Mouse (Mus musculus) gastrocnemius, adult 18-20 months (tissue): ENCODE measurements at regions not wholly inside any gene's neighbourhood (a gene's known extent, or its start where the extent isn't known, plus 50 kb on each side); places are given as distances from the start of the nearest gene placed in this dataset.
"Not testable (repeated sequence)": the region's sequence is repeated elsewhere in the genome, so short reads cannot be mapped to it uniquely, and the experiment has no call there.

Experiments
- DNase-seq: peaks from one replicate; pipeline ENCODE4 v3.0.0; 2021; ENCODE audit warnings: low spot score

DNA sequence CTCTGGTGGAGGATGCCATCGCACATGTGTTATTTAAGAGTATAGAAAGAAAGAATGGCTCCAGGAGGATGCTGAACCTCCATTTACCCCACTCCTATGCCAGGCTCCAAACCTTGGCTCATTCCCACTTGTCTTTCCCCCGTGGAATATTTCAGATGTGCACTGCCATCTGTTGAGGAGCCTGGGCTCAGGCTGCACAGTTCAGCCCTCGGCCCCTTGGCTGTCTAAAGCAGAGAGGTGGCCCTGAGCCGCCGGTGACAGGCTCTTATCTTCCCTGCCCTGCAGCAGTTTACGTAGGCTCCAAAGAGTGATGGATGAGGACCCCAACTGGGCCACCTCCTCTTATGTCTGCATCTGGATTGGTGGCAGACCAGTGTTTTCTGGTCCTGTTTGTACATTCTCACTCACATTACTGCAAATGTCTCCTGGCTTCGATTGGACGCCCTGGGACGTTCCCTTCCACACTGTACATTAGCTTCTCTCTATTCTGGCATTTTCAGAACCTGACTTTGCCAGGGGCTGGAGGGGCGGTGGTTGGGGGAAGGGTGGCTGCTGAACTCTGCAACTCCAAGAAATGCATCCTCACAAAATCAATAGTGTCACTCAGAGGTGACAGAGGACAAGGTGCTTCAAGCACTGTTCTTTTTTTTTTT is 447.3 kb upstream of the Clint1 start:
- no peak for DNase-seq

DNA sequence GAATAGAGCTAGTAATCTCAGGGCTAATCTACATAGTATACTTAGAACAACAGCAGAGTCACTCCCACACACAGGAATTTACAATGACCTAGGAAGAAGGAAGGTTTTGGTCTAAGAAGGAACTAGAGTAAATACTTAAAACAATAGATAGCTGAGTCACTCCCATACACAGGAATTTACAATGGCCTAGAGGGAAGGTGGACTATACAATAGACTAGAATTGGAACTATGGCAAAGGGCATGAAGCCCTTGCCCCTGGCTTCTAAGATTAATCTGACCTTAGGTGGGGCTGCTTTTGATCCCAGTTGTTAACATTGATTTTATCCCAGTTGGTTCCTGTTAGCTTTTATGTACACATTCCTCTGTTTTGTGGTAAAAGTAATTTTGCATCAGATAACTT is 427.8 kb upstream of the Clint1 start:
- DNase-seq, result not testable (repeated sequence)

DNA sequence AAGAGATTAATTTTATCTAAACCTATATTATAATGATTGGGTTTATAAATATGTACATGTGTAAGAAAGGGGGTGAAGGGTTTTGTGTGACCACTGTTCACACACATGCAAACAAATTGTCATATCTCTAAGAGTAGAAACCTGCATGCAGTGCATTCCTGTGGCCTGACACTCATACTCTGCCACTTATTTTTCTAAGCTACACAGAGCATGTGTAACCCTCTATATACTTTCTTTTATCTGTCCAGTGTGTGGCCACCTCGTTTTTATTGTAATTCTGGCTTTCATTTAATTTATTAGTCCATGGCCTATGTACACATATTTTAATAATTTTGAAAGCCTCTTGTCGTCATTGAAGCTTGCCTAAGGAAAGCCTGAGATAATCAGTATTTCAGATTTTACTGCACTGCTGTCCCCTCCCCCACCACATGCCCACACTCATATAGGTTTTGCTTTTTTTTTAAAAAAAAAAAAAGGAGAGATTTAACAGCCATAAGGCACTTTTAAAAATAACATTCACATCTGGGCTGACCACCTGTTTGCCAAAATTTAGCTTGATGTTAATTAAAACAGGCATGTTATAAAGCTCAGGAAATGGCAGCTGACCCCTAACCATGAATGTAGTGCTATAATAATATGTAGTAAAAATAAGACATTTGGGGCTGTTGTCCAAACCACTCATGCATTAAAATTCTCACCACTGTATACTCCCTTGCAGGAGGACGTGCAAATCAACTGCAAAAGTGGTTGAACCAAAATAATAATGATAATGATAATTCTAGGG is 410.7 kb upstream of the Clint1 start:
- DNase-seq, result no peak

- DNase-seq, result no peak
Observed at GRCm38 (mm10) chr11:45446512-45446911, 405.3 kb upstream of the Clint1 start.

- DNase-seq, result no peak
Observed at GRCm38 (mm10) chr11:45454234-45454633, 397.6 kb upstream of the Clint1 start.

DNA sequence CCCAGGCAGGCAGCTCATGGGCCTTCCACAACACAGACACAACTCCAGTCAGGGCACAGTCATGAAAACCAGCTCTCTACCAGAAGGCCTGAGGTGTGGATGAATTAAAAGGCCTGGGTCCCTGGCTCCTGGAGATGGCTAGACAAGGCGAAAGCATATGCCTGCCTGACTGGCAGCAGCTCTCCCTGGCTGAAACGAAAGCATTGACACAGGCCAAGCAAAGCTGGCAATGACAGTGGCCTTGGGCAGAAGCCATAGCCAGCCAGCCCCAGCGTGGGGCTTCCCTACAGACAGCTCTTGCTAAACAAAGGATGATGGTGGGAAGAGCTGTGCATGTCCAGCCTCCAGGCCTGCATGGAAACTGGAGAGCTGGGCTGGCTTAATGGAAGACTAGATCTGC is 396.9 kb upstream of the Clint1 start:
- no peak for DNase-seq

GRCm38 (mm10) chr11:45456724-45457123 is 395.1 kb upstream of the Clint1 start:
- DNase-seq, result no peak

DNA sequence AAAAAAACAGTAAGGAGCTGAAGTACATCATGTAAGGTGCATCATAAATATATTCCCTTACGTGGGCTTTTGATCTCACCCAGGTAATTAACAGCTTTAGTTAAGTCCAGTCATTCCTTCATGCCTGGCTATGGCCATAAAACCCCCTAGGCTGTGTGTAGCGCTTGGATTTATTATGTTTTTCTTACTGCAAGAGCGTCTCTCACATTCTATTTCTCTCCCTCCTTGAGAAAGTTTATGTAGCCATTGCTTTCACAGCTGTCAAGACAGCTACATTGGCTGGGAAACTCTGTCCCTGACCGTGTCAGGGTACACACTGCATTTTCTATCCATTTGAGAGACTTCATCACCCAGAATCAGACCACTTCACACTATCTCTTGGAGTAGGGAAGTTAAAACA is 394.3 kb upstream of the Clint1 start:
- DNase-seq, result no peak

DNA sequence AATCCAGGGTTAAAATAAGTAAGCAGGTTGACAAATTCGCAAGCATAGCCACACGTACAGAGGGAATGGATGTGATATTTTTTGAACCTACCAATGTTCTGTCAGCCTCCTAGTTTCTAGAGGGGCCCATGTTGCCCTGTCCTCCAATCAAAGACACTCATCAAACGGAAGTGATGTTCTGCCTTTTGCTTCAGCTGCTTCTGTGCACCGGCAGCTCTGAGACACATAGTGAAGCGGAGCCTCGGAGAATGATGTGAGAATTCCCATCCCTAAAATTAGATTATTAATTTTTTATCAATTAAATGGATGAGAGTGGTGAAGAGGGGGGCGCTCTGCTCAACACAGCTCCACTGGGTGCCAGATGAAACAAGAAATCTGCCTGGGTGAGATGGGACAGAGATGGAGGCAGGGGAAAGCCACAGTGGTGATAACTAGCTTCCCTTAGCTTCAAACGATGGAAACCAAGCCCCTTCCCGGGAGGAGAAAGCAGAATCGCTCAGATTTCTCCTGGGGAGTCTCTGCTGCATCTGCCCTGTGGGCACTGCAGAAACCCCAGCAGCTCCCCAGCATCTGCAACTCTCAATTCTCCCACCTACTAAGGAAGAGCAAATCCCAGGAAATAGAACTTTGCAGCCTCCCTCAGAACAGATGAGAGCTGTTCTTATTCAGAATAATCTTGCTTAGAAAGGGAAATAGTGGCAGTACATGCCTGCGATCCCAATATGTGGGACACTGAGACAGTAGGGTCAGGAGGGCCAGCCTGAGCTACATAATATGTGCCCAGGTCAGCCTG is 391.7 kb upstream of the Clint1 start:
- DNase-seq, result no peak

GRCm38 (mm10) chr11:45464501-45464900 is 387.4 kb upstream of the Clint1 start:
- no peak for DNase-seq

GRCm38 (mm10) chr11:45466350-45466749 is 385.5 kb upstream of the Clint1 start:
- DNase-seq, result no peak

- DNase-seq, result no peak
Observed at GRCm38 (mm10) chr11:45472171-45472570, 379.7 kb upstream of the Clint1 start.

DNA sequence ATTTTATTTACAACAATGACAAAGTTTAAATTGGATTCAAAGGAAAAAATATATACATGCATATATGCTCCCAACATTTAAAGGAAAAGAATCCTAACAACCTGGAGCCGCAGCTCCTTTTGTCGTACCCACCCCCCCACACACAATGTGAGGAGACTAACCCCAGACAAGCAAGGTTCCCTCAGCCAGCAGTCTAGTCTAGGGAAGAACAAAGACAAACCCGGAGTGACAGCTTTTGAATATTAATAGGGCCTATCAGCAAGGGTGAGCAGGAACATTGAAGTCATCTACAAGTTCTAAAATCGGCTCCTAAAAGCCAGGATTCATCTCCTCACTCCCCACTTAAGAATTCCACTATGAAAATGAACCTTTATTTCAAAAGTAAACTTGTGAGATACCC is 374.9 kb upstream of the Clint1 start:
- no peak for DNase-seq

DNA sequence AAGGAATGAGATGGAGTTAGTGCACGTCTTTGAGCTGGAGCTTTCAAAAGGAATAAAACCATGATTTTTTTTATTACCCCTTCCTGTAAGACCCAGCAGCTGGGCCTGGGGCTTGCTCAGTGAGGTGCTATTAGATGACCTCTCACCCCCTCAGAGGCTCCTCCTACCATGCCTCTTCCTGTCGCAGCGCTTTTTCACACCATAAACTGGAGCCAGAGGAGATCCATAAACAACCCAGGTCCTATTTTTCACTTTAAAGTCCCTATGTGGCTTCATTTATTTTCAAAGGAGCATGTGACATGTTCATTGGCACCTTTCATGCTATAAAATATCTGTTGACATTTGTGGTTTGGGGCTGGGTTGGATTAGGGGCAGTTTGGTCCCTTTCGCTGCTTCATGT is 365.9 kb upstream of the Clint1 start:
- no peak for DNase-seq

DNA sequence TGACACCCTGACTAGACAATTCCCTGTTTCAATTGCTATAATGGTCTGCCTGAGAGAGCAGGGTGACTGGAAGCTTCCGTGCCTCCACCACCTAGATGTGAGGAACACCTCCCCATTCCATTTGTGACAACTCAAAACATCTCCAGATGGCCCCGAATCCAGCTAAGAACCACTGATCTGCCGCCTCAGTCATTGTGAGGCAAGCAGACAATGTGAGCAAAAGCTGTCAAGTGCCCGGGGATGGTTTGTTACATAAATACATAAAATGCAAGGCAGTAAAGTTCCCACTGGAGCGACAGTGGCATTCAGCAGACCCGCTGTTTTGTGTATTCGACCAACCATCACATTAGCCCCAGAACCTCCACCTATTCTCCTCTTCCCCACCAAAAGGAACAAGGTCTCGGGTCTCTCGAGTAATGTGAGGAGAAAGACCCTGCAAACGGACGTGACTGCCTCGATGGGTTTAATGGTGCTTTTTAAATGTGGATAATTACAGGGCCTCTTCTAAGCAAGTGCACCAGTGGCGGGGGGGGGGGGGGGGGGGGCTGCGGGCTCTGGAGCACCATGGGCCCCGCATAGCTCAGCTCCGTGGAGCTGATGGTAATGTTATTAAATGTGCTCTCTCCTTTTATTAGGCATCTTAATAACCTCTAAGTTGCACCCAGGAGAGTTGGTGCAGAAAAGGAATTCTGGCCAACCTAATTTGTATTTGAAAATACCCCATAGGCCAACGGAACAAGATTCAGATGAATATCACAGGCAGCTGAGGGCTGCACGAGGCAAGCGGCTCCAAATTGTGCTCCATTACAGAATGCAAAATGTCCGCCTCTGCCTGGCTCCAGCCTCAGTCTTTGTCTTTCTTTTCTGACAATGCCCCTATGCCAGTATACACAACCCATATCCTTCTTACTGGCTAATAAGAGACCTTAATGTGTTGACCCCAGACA is 360.6 kb upstream of the Clint1 start:
- no peak for DNase-seq

- DNase-seq, result no peak
Observed at GRCm38 (mm10) chr11:45495246-45495645, 356.6 kb upstream of the Clint1 start.

- DNase-seq, result no peak
Observed at GRCm38 (mm10) chr11:45508566-45508965, 343.3 kb upstream of the Clint1 start.

GRCm38 (mm10) chr11:45509278-45509677 is 342.6 kb upstream of the Clint1 start:
- no peak for DNase-seq

GRCm38 (mm10) chr11:45514415-45515271 is 337.2 kb upstream of the Clint1 start:
- DNase-seq, result no peak

DNA sequence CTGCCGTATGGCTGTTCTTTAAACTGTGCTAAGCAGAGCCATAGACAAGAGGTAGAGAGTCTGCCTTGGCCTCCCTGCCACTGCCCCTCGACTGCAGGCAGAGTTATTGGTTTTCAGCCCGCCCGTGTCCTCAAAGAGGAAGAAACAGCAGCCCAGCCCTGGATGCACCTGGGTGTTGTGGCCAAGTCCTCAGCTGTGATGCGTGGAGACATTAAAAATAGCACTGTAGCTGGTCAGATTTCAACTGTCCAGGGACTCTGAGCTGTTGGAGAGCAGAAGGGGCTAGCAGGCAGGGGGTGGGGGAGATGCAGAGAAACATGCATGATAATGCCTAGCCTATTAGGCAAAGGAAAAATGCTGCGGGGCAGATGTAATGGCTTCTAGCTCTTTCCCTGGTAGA is 327.1 kb upstream of the Clint1 start:
- DNase-seq, result no peak
